Mouse (Mus musculus): ENCODE data around the gene Tmem179b.

Tmem179b gene

GRCm38 (mm10) chr19:8774086-8774835 is at the start of gene Tmem179b:
Gene Tmem179b (minus strand): TSS chr19:8774467.
- peak; percentile 97 for DNase-seq

GRCm38 (mm10) chr19:8822696-8823095 is 48.4 kb upstream of the Tmem179b start:
- DNase-seq, result no peak

- DNase-seq, result no peak
Observed at GRCm38 (mm10) chr19:8821146-8821545, 46.9 kb upstream of the Tmem179b start.

- DNase-seq, result peak; percentile 28
Observed at GRCm38 (mm10) chr19:8820424-8820956, 46.2 kb upstream of the Tmem179b start.

- peak; percentile 99 for DNase-seq
Observed at GRCm38 (mm10) chr19:8819596-8820423, 45.5 kb upstream of the Tmem179b start, which contains the start of gene Hnrnpul2. Gene Hnrnpul2 (plus strand): TSS chr19:8820010.

- peak; percentile 99 for DNase-seq
Observed at GRCm38 (mm10) chr19:8818801-8819595, 44.7 kb upstream of the Tmem179b start, which contains the start of gene Ttc9c. Gene Ttc9c (minus strand): TSS chr19:8819333.

- no peak for DNase-seq
Observed at GRCm38 (mm10) chr19:8818301-8818798, 44.1 kb upstream of the Tmem179b start.

- no peak for DNase-seq
Observed at GRCm38 (mm10) chr19:8817001-8817400, 42.7 kb upstream of the Tmem179b start.

GRCm38 (mm10) chr19:8815812-8816211 is 41.5 kb upstream of the Tmem179b start:
- DNase-seq, result no peak

- no peak for DNase-seq
Observed at GRCm38 (mm10) chr19:8806810-8807209, 32.5 kb upstream of the Tmem179b start.

- DNase-seq, result no peak
Observed at GRCm38 (mm10) chr19:8803879-8804660, 29.8 kb upstream of the Tmem179b start.

- no peak for DNase-seq
Observed at GRCm38 (mm10) chr19:8803204-8803780, 29.0 kb upstream of the Tmem179b start.

GRCm38 (mm10) chr19:8802130-8802821 is 28.0 kb upstream of the Tmem179b start, which contains the start of gene Zbtb3:
Gene Zbtb3 (plus strand): TSS chr19:8802555.
- peak; percentile 99 for DNase-seq

- DNase-seq, result no peak
Observed at GRCm38 (mm10) chr19:8798947-8799315, 24.7 kb upstream of the Tmem179b start.

GRCm38 (mm10) chr19:8798264-8798946 is 24.1 kb upstream of the Tmem179b start, which contains the start of gene Polr2g:
Gene Polr2g (minus strand): TSS chr19:8798577.
- peak; percentile 96 for DNase-seq

GRCm38 (mm10) chr19:8790171-8790570 is 15.9 kb upstream of the Tmem179b start:
- no peak for DNase-seq

- no peak for DNase-seq
Observed at GRCm38 (mm10) chr19:8789171-8789570, 14.9 kb upstream of the Tmem179b start.

- no peak for DNase-seq
Observed at GRCm38 (mm10) chr19:8788521-8788920, 14.3 kb upstream of the Tmem179b start.

- DNase-seq, result peak; percentile 99
Observed at GRCm38 (mm10) chr19:8786008-8786781, 11.9 kb upstream of the Tmem179b start, which contains the start of gene Taf6l. Gene Taf6l (minus strand): TSS chr19:8786417.
